8 mouse cellular contexts compared by ENCODE assay signal in the genomic region with DNA sequence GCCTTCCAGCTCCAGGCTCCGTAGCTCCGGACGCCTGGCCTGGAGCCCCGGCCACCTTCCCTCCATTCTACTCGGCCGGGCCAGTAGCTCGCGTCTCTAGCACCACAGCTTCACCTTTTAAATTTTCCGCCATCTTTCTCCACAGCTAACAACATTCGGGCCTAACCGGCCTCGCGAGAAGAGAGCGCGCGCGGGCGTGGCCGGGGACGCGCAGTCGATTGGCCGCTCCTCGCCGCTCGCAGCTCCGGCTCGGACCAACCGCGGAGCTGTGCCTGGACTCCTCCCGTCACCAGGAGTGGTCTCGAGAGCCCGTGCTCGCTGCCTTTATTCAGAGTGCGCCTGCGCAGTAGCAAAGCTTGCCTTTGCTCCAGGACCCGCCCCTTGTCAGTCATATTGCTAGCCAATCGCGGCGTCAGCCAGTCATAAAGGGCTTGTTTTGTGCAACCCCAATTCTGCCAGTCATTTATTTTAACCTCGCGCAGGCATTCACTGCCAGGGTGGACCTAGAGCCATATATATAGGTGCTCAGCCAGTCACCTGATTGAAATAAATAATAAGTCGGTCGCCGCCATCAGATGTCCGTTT. TPM values are rescaled to one million over a fixed set of nuclear protein-coding genes. Genes with fewer than 3 reads are reported as not detected.
DNase-seq lines count a peak whose midpoint lies in the region; ATAC-seq and TF ChIP-seq lines count a peak whose summit lies in the region.

A gene (minus strand): TSS at position 331 of the 585 bp plus-strand sequence.

- peaks cover 14% of the 10 kb centered on the region for H3K27me3 ChIP-seq in Patski
- no peaks in the 10 kb centered on the region for H3K27me3 ChIP-seq in hindbrain, embryonic 13.5 days

- peaks cover 11% of the 10 kb centered on the region for H3K36me3 ChIP-seq in hindbrain, embryonic 13.5 days

- H3K9me3 ChIP-seq in hindbrain, embryonic 13.5 days: no peaks in the 10 kb centered on the region

- no peak for TF ChIP-seq CTCF in Patski (IDR thresholded peaks at IDR 0.05)

- peak within 1 kb of the TSS; percentile 72 for H3K9ac ChIP-seq in hindbrain, embryonic 13.5 days

- ATAC-seq in Patski: peak; percentile 96
- ATAC-seq in hindbrain, embryonic 13.5 days (ENCODE audit: low FRiP score): peak; percentile 97

- POLR2A ChIA-PET in Patski (lab: Charles Lee): no interaction called here

- peak within 1 kb of the TSS; percentile 59 for H3K4me2 ChIP-seq in hindbrain, embryonic 13.5 days

- peak within 1 kb of the TSS; percentile 54 for H3K4me3 ChIP-seq in hindbrain, embryonic 13.5 days

- in situ Hi-C loops in Patski (cut with MboI; ENCODE audit: low pct_unique_long_range_greater_than_20kb): no loop called here

- H3K27ac ChIP-seq in hindbrain, embryonic 13.5 days: peak within 1 kb of the TSS; percentile 87

- CTCF ChIA-PET in Patski (lab: Charles Lee): no interaction called here

- H3K4me1 ChIP-seq in hindbrain, embryonic 13.5 days (replicated peaks): peaks cover 8% of the 10 kb centered on the region

- peak; percentile 64 for DNase-seq in Patski (ENCODE audit: low read depth, low spot score)
- peak; percentile 92 to 93 for DNase-seq in cerebellum, postnatal 14 days
- peak; percentile 88 to 95 for DNase-seq in frontal cortex, postnatal 14 days (ENCODE audit: low spot score in 2 of 2)
- DNase-seq in layer of hippocampus, postnatal 25 days (ENCODE audit: extremely low spot score in 1 of 2, low spot score in 1 of 2): peak; percentile 70
- peak; percentile 96 for DNase-seq in lung, postnatal 25 days (ENCODE audit: low spot score)
- peak; percentile 92 for DNase-seq in retina, embryonic 14.5 days (ENCODE audit: low spot score)
- peak; percentile 89 for DNase-seq in thymus, postnatal 4 days

- 16% methylated on average over 46 of the region's 46 CpGs for WGBS in hindbrain, embryonic 13.5 days

RNA-seq across cellular contexts. Expression of the gene that starts here (rescaled TPM):
- polyA plus RNA-seq in Patski (2021): 31.9 TPM
- polyA plus RNA-seq in hindbrain, embryonic 13.5 days (2015; fragmentation: Nextera tagmentation; extraction: Ambion mirVana): 39.9 and 40.8 TPM in 2 replicates
- total RNA-seq in layer of hippocampus, postnatal 25 days (2021): 10 to 100 TPM; 19.3 to 20.9 TPM

Comparison
In these comparisons a context has a peak if more than half of its experiments do, and no peak if none do; other contexts are left out.
1. Peak in every context shown above with its lines: DNase-seq, ATAC-seq, H3K4me3 ChIP-seq and H3K27ac ChIP-seq.